Mouse (Mus musculus) testis, adult 2 months (tissue): Measurements from ENCODE around the gene Mrgpre. TPM values are rescaled to one million over a fixed set of nuclear protein-coding genes. Genes with fewer than 3 reads are reported as not detected.

Experiments
- H3K27ac ChIP-seq: fragments of 200-500 bp; 2 replicates; pipeline ENCODE4 v1.5.1; 2012; ENCODE audit warnings: low read depth, low read length; ENCODE audit not compliant: control insufficient read depth, insufficient read depth
- H3K27me3 ChIP-seq: fragments of 200-500 bp; 2 replicates; pipeline ENCODE4 v1.6.1; 2012; ENCODE audit warnings: mild to moderate bottlenecking, low read length, moderate library complexity; ENCODE audit not compliant: control insufficient read depth, insufficient read depth
- H3K36me3 ChIP-seq: fragments of 200-500 bp; 2 replicates; pipeline ENCODE4 v1.6.1; 2012; ENCODE audit warnings: mild to moderate bottlenecking, low read length; ENCODE audit not compliant: control insufficient read depth, insufficient read depth
- H3K4me1 ChIP-seq: fragments of 200-500 bp; 2 replicates; pipeline ENCODE4 v1.6.1; 2012; ENCODE audit warnings: low read length; ENCODE audit not compliant: control insufficient read depth, insufficient read depth
- H3K4me3 ChIP-seq: fragments of 200-500 bp; 2 replicates; pipeline ENCODE4 v1.5.1; 2012; ENCODE audit warnings: low read depth, mild to moderate bottlenecking, low read length, moderate library complexity, mixed read lengths; ENCODE audit not compliant: control insufficient read depth
- CTCF ChIP-seq: fragments of 200-500 bp; IDR thresholded peaks from 2 replicates; pipeline ENCODE4 v1.5.1; 2012; ENCODE audit warnings: low read depth, mild to moderate bottlenecking, inconsistent platforms, low read length, moderate library complexity; ENCODE audit not compliant: control insufficient read depth, insufficient read depth, insufficient replicate concordance
- POLR2A ChIP-seq: fragments of 200-500 bp; IDR thresholded peaks from 2 replicates; pipeline ENCODE4 v1.6.1; 2012; ENCODE audit warnings: low read depth, mild to moderate bottlenecking, inconsistent platforms, low read length, moderate library complexity; ENCODE audit not compliant: control insufficient read depth
- polyA plus RNA-seq: library from polyadenylated mRNA; depleted of rRNA; stranded (reverse); fragments of >200 nt; gene quantifications from 2 replicates; pipeline ENCODE4 v1.2.3, GENCODE M21; 2012

Gene Mrgpre
- polyA plus RNA-seq, 1 experiment, result 0.11 TPM

- Histone ChIP-seq H3K4me1 (no peaks in the 10 kb centered on the region), H3K27me3 (no peaks in the 10 kb centered on the region), H3K4me3 (no peak overlapping the region), H3K36me3 (no peaks in the 10 kb centered on the region; the same call in 1 of the 2 replicates), H3K27ac (no peak overlapping the region)
- TF ChIP-seq CTCF (no peak), POLR2A (no peak)
Observed at GRCm38 (mm10) chr7:143800770-143801169, 16.5 kb upstream of the Mrgpre start.

GRCm38 (mm10) chr7:143798783-143799182 lies 14.5 kb upstream of the Mrgpre start:
- Histone ChIP-seq H3K36me3 (no peaks in the 10 kb centered on the region; the same call in 1 of the 2 replicates), H3K27ac (no peak overlapping the region), H3K4me3 (no peak overlapping the region), H3K27me3 (no peaks in the 10 kb centered on the region), H3K4me1 (no peaks in the 10 kb centered on the region)
- TF ChIP-seq CTCF, result no peak
- TF ChIP-seq POLR2A, result no peak

- no peak for TF ChIP-seq POLR2A
- TF ChIP-seq CTCF, result peak; percentile 31; the same call in 1 of the 2 replicates
- no peaks in the 10 kb centered on the region; the same call in 1 of the 2 replicates for H3K36me3 ChIP-seq
- H3K4me3 ChIP-seq, result no peak overlapping the region
- H3K27me3 ChIP-seq, result no peaks in the 10 kb centered on the region
- no peak overlapping the region for H3K27ac ChIP-seq
- no peaks in the 10 kb centered on the region for H3K4me1 ChIP-seq
Observed at GRCm38 (mm10) chr7:143793121-143793520, 8.8 kb upstream of the Mrgpre start.

- TF ChIP-seq POLR2A, result no peak
- no peak for TF ChIP-seq CTCF
- H3K4me3 ChIP-seq, result no peak overlapping the region
- H3K4me1 ChIP-seq, result no peaks in the 10 kb centered on the region
- H3K36me3 ChIP-seq, result no peaks in the 10 kb centered on the region; the same call in 1 of the 2 replicates
- H3K27me3 ChIP-seq, result no peaks in the 10 kb centered on the region
- H3K27ac ChIP-seq, result no peak overlapping the region
Observed at GRCm38 (mm10) chr7:143792336-143792985, 8.2 kb upstream of the Mrgpre start.

- H3K36me3 ChIP-seq, result no peaks in the 10 kb centered on the region
- H3K4me1 ChIP-seq, result peaks cover 9% of the 10 kb centered on the region; the same call in 1 of the 2 replicates
- no peak overlapping the region for H3K27ac ChIP-seq
- H3K27me3 ChIP-seq, result no peaks in the 10 kb centered on the region
- no peak overlapping the region for H3K4me3 ChIP-seq
- TF ChIP-seq CTCF, result no peak
- no peak for TF ChIP-seq POLR2A
Observed at GRCm38 (mm10) chr7:143783378-143783995, 813 bp downstream of the Mrgpre start.

- no peak for TF ChIP-seq POLR2A
Observed at GRCm38 (mm10) chr7:143777375-143777774, 6.9 kb downstream of the Mrgpre start.

GRCm38 (mm10) chr7:143776137-143776536 lies 8.2 kb downstream of the Mrgpre start:
- Histone ChIP-seq H3K27ac (no peak overlapping the region), H3K4me1 (no peaks in the 10 kb centered on the region), H3K36me3 (no peaks in the 10 kb centered on the region), H3K27me3 (no peaks in the 10 kb centered on the region), H3K4me3 (peak overlapping the region; percentile 19)
- TF ChIP-seq POLR2A (no peak), CTCF (no peak)

More at GRCm38 (mm10) chr7:143777375-143777774, 6.9 kb downstream of the Mrgpre start:
- H3K27me3 ChIP-seq, result no peaks in the 10 kb centered on the region
- no peak overlapping the region for H3K4me3 ChIP-seq
- no peak overlapping the region for H3K27ac ChIP-seq
- no peaks in the 10 kb centered on the region for H3K4me1 ChIP-seq
- H3K36me3 ChIP-seq, result no peaks in the 10 kb centered on the region
